9 mouse cellular contexts compared by ENCODE assay signal in the genomic region with DNA sequence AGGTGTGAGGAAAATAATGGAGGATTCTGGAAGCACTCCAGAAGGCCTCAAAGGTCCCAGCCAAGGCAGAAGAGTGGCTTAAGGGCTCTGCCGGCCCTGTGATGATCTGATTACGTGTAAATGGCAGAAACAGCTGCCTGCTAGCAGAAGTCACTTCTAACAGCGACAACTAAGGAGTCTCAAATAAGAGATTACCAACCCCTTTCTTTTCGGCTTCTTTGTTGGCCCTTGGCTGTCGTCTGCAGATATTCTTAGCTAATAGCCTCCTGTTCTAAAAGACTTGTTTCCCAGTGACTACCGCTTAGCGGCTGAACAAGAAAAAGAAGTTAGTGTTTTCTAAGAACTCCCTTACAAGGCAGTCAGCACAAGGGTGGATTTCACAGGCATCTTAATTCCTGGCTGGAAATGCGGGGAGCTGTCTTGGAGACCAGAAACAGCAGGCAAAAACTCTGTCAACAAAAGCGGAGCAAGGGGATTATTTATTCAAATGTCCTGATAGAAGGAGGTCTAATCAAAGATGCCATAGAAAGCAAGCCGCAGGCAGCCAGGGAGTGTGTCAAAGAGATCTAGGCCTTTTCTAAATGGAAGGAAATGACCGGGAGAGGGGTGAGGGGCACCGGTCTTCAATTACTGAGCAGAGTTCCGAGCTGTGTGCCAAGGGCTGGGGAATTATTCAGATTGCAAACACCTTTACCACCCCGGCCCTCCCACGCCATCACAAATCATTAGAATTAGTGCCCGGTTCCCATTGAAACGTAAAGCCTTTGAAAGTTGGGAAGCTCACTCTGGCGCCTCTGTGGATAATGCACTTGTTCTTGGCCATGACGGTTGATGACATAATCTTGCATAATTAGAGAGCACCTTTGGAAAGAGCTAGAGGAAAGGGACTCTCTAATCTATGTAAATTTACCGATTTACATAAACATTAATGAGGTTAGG. TPM values are rescaled to one million over a fixed set of nuclear protein-coding genes. Genes with fewer than 3 reads are reported as not detected.
A peak's percentile ranks its signal among the peaks of the same experiment; 100 is the strongest.
DNase-seq lines count a peak whose midpoint lies in the region; ATAC-seq lines count a peak whose summit lies in the region.
"Had no signal": no experiment of that assay in that cellular context is flagged by ENCODE, and none has a peak within 500 bp of the region (broad histone marks: within the 10 kb centered on the region; RNA-seq: fewer than 3 reads in every experiment).

No protein-coding gene starts in this region.

- no peak overlapping the region for H3K9ac ChIP-seq in forebrain, embryonic 12.5 days
- no peak overlapping the region for H3K9ac ChIP-seq in midbrain, embryonic 14.5 days (replicated peaks; ENCODE audit: low read length)

- peak; percentile 23 for DNase-seq in kidney, postnatal 14 days
- DNase-seq in kidney, adult 11 months = no peak
- DNase-seq in layer of hippocampus, adult 9-10 months (ENCODE audit: low spot score) = peak; percentile 29
- peak; percentile 78 for DNase-seq in midbrain, embryonic 14.5 days
- DNase-seq in adrenal gland, adult 2 months = no peak
- no peak for DNase-seq in spleen, postnatal 4 days (ENCODE audit: low spot score in 2 of 2)

- H3K4me1 ChIP-seq in forebrain, embryonic 12.5 days = peaks cover 28% of the 10 kb centered on the region
- peaks cover 18% of the 10 kb centered on the region; the same call in 1 of the 2 replicates for H3K4me1 ChIP-seq in midbrain, embryonic 14.5 days (ENCODE audit: control insufficient read depth, insufficient read depth, low read length)

- ATAC-seq in forebrain, embryonic 12.5 days (ENCODE audit: low FRiP score) = peak; percentile 91
- ATAC-seq in midbrain, embryonic 14.5 days (ENCODE audit: low FRiP score, low TSS enrichment) = peak; percentile 82
- no peak for ATAC-seq in megakaryocyte-erythroid progenitor cell, adult 5-6 weeks (replicated peaks; ENCODE audit: low FRiP score, low TSS enrichment, poor library complexity, severe bottlenecking)
- ATAC-seq: Patski had no signal

- 3% methylated on average over 20 of the region's 20 CpGs for WGBS in forebrain, embryonic 12.5 days
- 2% methylated on average over 20 of the region's 20 CpGs for WGBS in midbrain, embryonic 14.5 days

- H3K4me3 ChIP-seq in forebrain, embryonic 12.5 days (replicated peaks) = no peak overlapping the region
- no peak overlapping the region for H3K4me3 ChIP-seq in midbrain, embryonic 14.5 days (replicated peaks; ENCODE audit: low read depth, low read length)

- peak overlapping the region; percentile 32 for H3K4me2 ChIP-seq in forebrain, embryonic 12.5 days
- H3K4me2 ChIP-seq in midbrain, embryonic 14.5 days (ENCODE audit: low read length) = peak overlapping the region; percentile 30

- H3K9me3 ChIP-seq in forebrain, embryonic 12.5 days = no peaks in the 10 kb centered on the region
- no peaks in the 10 kb centered on the region for H3K9me3 ChIP-seq in midbrain, embryonic 14.5 days (ENCODE audit: control insufficient read depth, low read length)

- H3K36me3 ChIP-seq in forebrain, embryonic 12.5 days (replicated peaks) = no peaks in the 10 kb centered on the region
- H3K36me3 ChIP-seq in midbrain, embryonic 14.5 days (ENCODE audit: control insufficient read depth, insufficient read depth, low read length) = no peaks in the 10 kb centered on the region

- H3K27ac ChIP-seq in forebrain, embryonic 12.5 days = peak overlapping the region; percentile 78
- peak overlapping the region; percentile 28; the same call in 1 of the 2 replicates for H3K27ac ChIP-seq in midbrain, embryonic 14.5 days (replicated peaks; ENCODE audit: low read depth, low read length)

- peaks cover 91% of the 10 kb centered on the region for H3K27me3 ChIP-seq in forebrain, embryonic 12.5 days
- peaks cover 54% of the 10 kb centered on the region for H3K27me3 ChIP-seq in midbrain, embryonic 14.5 days (ENCODE audit: control insufficient read depth, insufficient read depth, low read length)

RNA-seq across cellular contexts. Expression of gene Hopx, which starts 7.6 kb away (rescaled TPM):
- 1.0 and 1.1 TPM in 2 replicates for polyA plus RNA-seq in forebrain, embryonic 12.5 days (2016; fragmentation: Nextera tagmentation; extraction: Ambion mirVana)
- 0.82 and 0.93 TPM in 2 replicates for polyA plus RNA-seq in midbrain, embryonic 14.5 days (2014; fragmentation: Nextera tagmentation; extraction: Ambion mirVana)
- 1 to 10 TPM; 1.8 to 3.4 TPM for total RNA-seq in adrenal gland, adult 2 months (2021)
- 4.0 and 8.8 TPM in 2 replicates for polyA plus RNA-seq in adrenal gland, adult 2 months (2012; rRNA removed)
- 1.9 and 4.7 TPM in 2 replicates for total RNA-seq in megakaryocyte-erythroid progenitor cell, adult 5-6 weeks (2014; fragmentation: Nextera tagmentation)
- total RNA-seq in megakaryocyte-erythroid progenitor cell, adult 5-6 weeks (2017) = 1.3 and 2.4 TPM in 2 replicates
- polyA plus RNA-seq: Patski had no signal

Comparison
In these comparisons a context has a peak if more than half of its experiments do, and no peak if none do; other contexts are left out.
1. DNase-seq: peak in kidney, postnatal 14 days (single experiment), layer of hippocampus, adult 9-10 months (single experiment) and midbrain, embryonic 14.5 days (single experiment); none in kidney, adult 11 months (single experiment), adrenal gland, adult 2 months (single experiment) and spleen, postnatal 4 days (0 of 2).